Mouse (Mus musculus) hindbrain, embryonic 12.5 days (tissue): Measurements from ENCODE around the gene Fras1. TPM values are rescaled to one million over a fixed set of nuclear protein-coding genes. Genes with fewer than 3 reads are reported as not detected.

Experiments used
- ATAC-seq: fragments of 200-750 bp; cut with Nextera tagmentation; 2 replicates; pipeline ENCODE4 v1.8.0; 2017; ENCODE audit warnings: moderate TSS enrichment; ENCODE audit not compliant: low FRiP score
- H3K27ac ChIP-seq: fragments of 300-500 bp; sonication (generic); 2 replicates; pipeline ENCODE4 v1.5.1; 2016; ENCODE audit warnings: mild to moderate bottlenecking
- H3K27me3 ChIP-seq: fragments of 300-500 bp; sonication (generic); 2 replicates; pipeline ENCODE4 v1.6.1; 2016; ENCODE audit warnings: mild to moderate bottlenecking
- H3K36me3 ChIP-seq: fragments of 300-500 bp; sonication (generic); 2 replicates; pipeline ENCODE4 v1.6.1; 2016; ENCODE audit warnings: mild to moderate bottlenecking
- H3K4me1 ChIP-seq: fragments of 300-500 bp; sonication (generic); 2 replicates; pipeline ENCODE4 v1.6.1; 2016
- H3K4me2 ChIP-seq: fragments of 300-500 bp; sonication (generic); replicated peaks from 2 replicates; pipeline ENCODE4 v1.6.1; 2016; ENCODE audit warnings: mild to moderate bottlenecking
- H3K4me3 ChIP-seq: fragments of 300-500 bp; sonication (generic); 2 replicates; pipeline ENCODE4 v1.5.1; 2016; ENCODE audit warnings: mild to moderate bottlenecking
- H3K9ac ChIP-seq: fragments of 300-500 bp; sonication (generic); 2 replicates; pipeline ENCODE4 v1.6.1; 2016; ENCODE audit warnings: mild to moderate bottlenecking, moderate library complexity
- H3K9me3 ChIP-seq: fragments of 300-500 bp; sonication (generic); replicated peaks from 2 replicates; pipeline ENCODE4 v1.6.1; 2016; ENCODE audit warnings: mild to moderate bottlenecking
- WGBS: fragments of 180-500 bp; shearing (Covaris S2); methylation state at CpG from one replicate; pipeline ENCODE4 v1.1.7; 2016; 5-methylcytosine and 5-hydroxymethylcytosine counted together
- polyA plus RNA-seq: library from polyadenylated mRNA; unstranded; fragments of >200 nt; fragmentation: Nextera tagmentation; extraction: Ambion mirVana; gene quantifications from 2 replicates; pipeline ENCODE4 v1.2.1, GENCODE M21; 2016

Fras1 gene
- polyA plus RNA-seq, 1 experiment from 2014 or later, result 13.4 TPM

GRCm38 (mm10) chr5:96608581-96609280 lies 235.0 kb downstream of the Fras1 start:
- H3K4me1 ChIP-seq, result no peaks in the 10 kb centered on the region

GRCm38 (mm10) chr5:96612077-96612476 lies 238.3 kb downstream of the Fras1 start:
- no peaks in the 10 kb centered on the region for H3K27me3 ChIP-seq
- H3K4me1 ChIP-seq, result no peaks in the 10 kb centered on the region
- ATAC-seq, result no peak
- H3K9me3 ChIP-seq, result no peaks in the 10 kb centered on the region
- no peak overlapping the region for H3K4me2 ChIP-seq
- H3K36me3 ChIP-seq, result no peaks in the 10 kb centered on the region
- no peak overlapping the region for H3K9ac ChIP-seq
- H3K27ac ChIP-seq, result no peak overlapping the region
- H3K4me3 ChIP-seq, result no peak overlapping the region
- 85% methylated on average over 10 of the region's 10 CpGs for WGBS

More at GRCm38 (mm10) chr5:96608581-96609280, 235.0 kb downstream of the Fras1 start:
- H3K9me3 ChIP-seq, result no peaks in the 10 kb centered on the region
- H3K27me3 ChIP-seq, result no peaks in the 10 kb centered on the region
- no peak overlapping the region for H3K4me2 ChIP-seq
- no peak overlapping the region for H3K4me3 ChIP-seq
- H3K27ac ChIP-seq, result no peak overlapping the region
- 84% methylated on average over 3 of the region's 3 CpGs for WGBS
- H3K36me3 ChIP-seq, result no peaks in the 10 kb centered on the region
- no peak overlapping the region for H3K9ac ChIP-seq
- no peak for ATAC-seq

GRCm38 (mm10) chr5:96616954-96617646 lies 243.3 kb downstream of the Fras1 start:
- WGBS, result 79% methylated on average over 6 of the region's 6 CpGs

GRCm38 (mm10) chr5:96618008-96618407 lies 244.3 kb downstream of the Fras1 start:
- Histone ChIP-seq H3K4me2 (no peak overlapping the region), H3K27ac (no peak overlapping the region), H3K9ac (no peak overlapping the region), H3K9me3 (no peaks in the 10 kb centered on the region), H3K36me3 (no peaks in the 10 kb centered on the region), H3K4me1 (no peaks in the 10 kb centered on the region), H3K27me3 (no peaks in the 10 kb centered on the region), H3K4me3 (no peak overlapping the region)
- ATAC-seq, result no peak
- 58% methylated on average over 2 of the region's 2 CpGs for WGBS

More at GRCm38 (mm10) chr5:96616954-96617646, 243.3 kb downstream of the Fras1 start:
- no peaks in the 10 kb centered on the region for H3K4me1 ChIP-seq
- H3K4me3 ChIP-seq, result no peak overlapping the region
- H3K36me3 ChIP-seq, result no peaks in the 10 kb centered on the region
- H3K9me3 ChIP-seq, result no peaks in the 10 kb centered on the region
- H3K4me2 ChIP-seq, result no peak overlapping the region
- H3K27me3 ChIP-seq, result no peaks in the 10 kb centered on the region
- ATAC-seq, result no peak
- no peak overlapping the region for H3K9ac ChIP-seq
- no peak overlapping the region for H3K27ac ChIP-seq

- Histone ChIP-seq H3K9me3 (no peaks in the 10 kb centered on the region), H3K9ac (no peak overlapping the region), H3K27me3 (no peaks in the 10 kb centered on the region), H3K4me1 (no peaks in the 10 kb centered on the region), H3K27ac (no peak overlapping the region), H3K4me3 (no peak overlapping the region), H3K4me2 (no peak overlapping the region), H3K36me3 (no peaks in the 10 kb centered on the region)
- 91% methylated on average over 2 of the region's 2 CpGs for WGBS
- ATAC-seq, result no peak
Observed at GRCm38 (mm10) chr5:96620209-96620608, 246.5 kb downstream of the Fras1 start.

- no peaks in the 10 kb centered on the region for H3K4me1 ChIP-seq
- no peak overlapping the region for H3K27ac ChIP-seq
- H3K27me3 ChIP-seq, result no peaks in the 10 kb centered on the region
- H3K4me3 ChIP-seq, result no peak overlapping the region
- H3K4me2 ChIP-seq, result no peak overlapping the region
- H3K36me3 ChIP-seq, result no peaks in the 10 kb centered on the region
- ATAC-seq, result no peak
- H3K9me3 ChIP-seq, result no peaks in the 10 kb centered on the region
- H3K9ac ChIP-seq, result no peak overlapping the region
- 90% methylated on average over 5 of the region's 5 CpGs for WGBS
Observed at GRCm38 (mm10) chr5:96620618-96621017, 246.9 kb downstream of the Fras1 start.

- no peak overlapping the region for H3K9ac ChIP-seq
- H3K27ac ChIP-seq, result no peak overlapping the region
- H3K4me3 ChIP-seq, result no peak overlapping the region
- no peak for ATAC-seq
- no peaks in the 10 kb centered on the region for H3K36me3 ChIP-seq
- H3K4me2 ChIP-seq, result no peak overlapping the region
- H3K27me3 ChIP-seq, result no peaks in the 10 kb centered on the region
- WGBS, result 75% methylated on average over 5 of the region's 5 CpGs
- H3K4me1 ChIP-seq, result no peaks in the 10 kb centered on the region
- no peaks in the 10 kb centered on the region for H3K9me3 ChIP-seq
Observed at GRCm38 (mm10) chr5:96622604-96623352, 249.0 kb downstream of the Fras1 start.

- peaks cover 7% of the 10 kb centered on the region; the same call in 1 of the 2 replicates for H3K4me1 ChIP-seq
- H3K4me2 ChIP-seq, result no peak overlapping the region
- ATAC-seq, result peak; percentile 87
- WGBS, result 72% methylated on average over 8 of the region's 8 CpGs
- no peaks in the 10 kb centered on the region for H3K9me3 ChIP-seq
- no peak overlapping the region for H3K4me3 ChIP-seq
- H3K36me3 ChIP-seq, result no peaks in the 10 kb centered on the region
- no peak overlapping the region for H3K9ac ChIP-seq
- H3K27ac ChIP-seq, result no peak overlapping the region
- H3K27me3 ChIP-seq, result no peaks in the 10 kb centered on the region
Observed at GRCm38 (mm10) chr5:96629851-96630250, 256.1 kb downstream of the Fras1 start.

GRCm38 (mm10) chr5:96635146-96635862 lies 261.5 kb downstream of the Fras1 start:
- no peak for ATAC-seq
- 65% methylated on average over 17 of the region's 17 CpGs for WGBS
- H3K4me2 ChIP-seq, result no peak overlapping the region

GRCm38 (mm10) chr5:96635866-96636265 lies 262.1 kb downstream of the Fras1 start:
- no peak for ATAC-seq
- Histone ChIP-seq H3K9ac (no peak overlapping the region), H3K27ac (no peak overlapping the region), H3K4me1 (0 out of 2 replicates have a peak, but pooled peaks cover 2% of the 10 kb centered on the region), H3K27me3 (no peaks in the 10 kb centered on the region), H3K4me2 (no peak overlapping the region), H3K9me3 (no peaks in the 10 kb centered on the region), H3K36me3 (no peaks in the 10 kb centered on the region), H3K4me3 (no peak overlapping the region)
- WGBS, result 87% methylated on average over 5 of the region's 5 CpGs

More at GRCm38 (mm10) chr5:96635146-96635862, 261.5 kb downstream of the Fras1 start:
- H3K4me3 ChIP-seq, result no peak overlapping the region
- peaks cover 4% of the 10 kb centered on the region; the same call in 1 of the 2 replicates for H3K4me1 ChIP-seq
- H3K27ac ChIP-seq, result no peak overlapping the region
- no peaks in the 10 kb centered on the region for H3K36me3 ChIP-seq
- no peak overlapping the region for H3K9ac ChIP-seq
- no peaks in the 10 kb centered on the region for H3K27me3 ChIP-seq
- no peaks in the 10 kb centered on the region for H3K9me3 ChIP-seq

- Histone ChIP-seq H3K4me3 (no peak overlapping the region), H3K27ac (no peak overlapping the region), H3K36me3 (no peaks in the 10 kb centered on the region), H3K27me3 (no peaks in the 10 kb centered on the region), H3K9ac (no peak overlapping the region), H3K4me1 (0 out of 2 replicates have a peak, but pooled peaks cover 2% of the 10 kb centered on the region), H3K4me2 (no peak overlapping the region), H3K9me3 (no peaks in the 10 kb centered on the region)
- ATAC-seq, result no peak
- WGBS, result 83% methylated on average over 6 of the region's 6 CpGs
Observed at GRCm38 (mm10) chr5:96639213-96639910, 265.6 kb downstream of the Fras1 start.
